Mouse (Mus musculus) liver, postnatal 0 days (tissue): ENCODE results near the gene Sytl1. TPM values are rescaled to one million over a fixed set of nuclear protein-coding genes. Genes with fewer than 3 reads are reported as not detected.

Source experiments
- ATAC-seq: fragments of 200-750 bp; cut with Nextera tagmentation; 2 replicates; pipeline ENCODE4 v1.8.0; 2017; ENCODE audit warnings: mild to moderate bottlenecking, moderate library complexity
- DNase-seq: peaks from one replicate; pipeline ENCODE4 v3.0.0-alpha.2; 2016
- H3K27ac ChIP-seq: fragments of 300-500 bp; sonication (generic); 2 replicates; pipeline ENCODE4 v1.5.1; 2014; ENCODE audit warnings: antibody characterized with exemption, moderate library complexity, mild to moderate bottlenecking, low read depth
- H3K27me3 ChIP-seq: fragments of 300-500 bp; sonication (generic); 2 replicates; pipeline ENCODE4 v1.6.1; 2014; ENCODE audit warnings: low read length, control low read depth, mixed read lengths; ENCODE audit not compliant: insufficient read depth
- H3K36me3 ChIP-seq: fragments of 300-500 bp; sonication (generic); replicated peaks from 2 replicates; pipeline ENCODE4 v1.6.1; 2014; ENCODE audit warnings: mild to moderate bottlenecking, control low read depth, low read length, moderate library complexity, mixed read lengths; ENCODE audit not compliant: insufficient read depth
- H3K4me1 ChIP-seq: fragments of 300-500 bp; sonication (generic); 2 replicates; pipeline ENCODE4 v1.6.1; 2014; ENCODE audit warnings: antibody characterized with exemption, mild to moderate bottlenecking, control low read depth; ENCODE audit not compliant: insufficient read depth
- H3K4me2 ChIP-seq: fragments of 300-500 bp; sonication (generic); 2 replicates; pipeline ENCODE4 v1.6.1; 2014; ENCODE audit warnings: low read depth, mild to moderate bottlenecking, low read length, moderate library complexity, mixed read lengths
- H3K4me3 ChIP-seq: fragments of 300-500 bp; sonication (generic); 2 replicates; pipeline ENCODE4 v1.5.1; 2014; ENCODE audit warnings: low read depth, low read length
- H3K9ac ChIP-seq: fragments of 300-500 bp; sonication (generic); replicated peaks from 2 replicates; pipeline ENCODE4 v1.6.1; 2014; ENCODE audit warnings: mild to moderate bottlenecking, moderate library complexity
- H3K9me3 ChIP-seq: fragments of 300-500 bp; sonication (generic); 2 replicates; pipeline ENCODE4 v1.6.1; 2016; ENCODE audit warnings: mild to moderate bottlenecking, control low read depth, low read length, mixed read lengths
- CTCF ChIP-seq: sonication (generic); IDR thresholded peaks from 2 replicates; pipeline ENCODE4 v1.5.1; 2016; ENCODE audit warnings: antibody characterized with exemption, low read depth
- EP300 ChIP-seq: IDR thresholded peaks from 2 replicates; pipeline ENCODE4 v1.6.1; 2016; ENCODE audit warnings: antibody characterized with exemption, low read depth, mild to moderate bottlenecking
- WGBS: fragments of 180-500 bp; shearing (Covaris S2); extraction: QIAGEN DNeasy Blood & Tissue Kit; methylation state at CpG from one replicate; pipeline ENCODE4 v1.1.7; 2014; ENCODE audit not compliant: insufficient replicate concordance; 5-methylcytosine and 5-hydroxymethylcytosine counted together
- polyA plus RNA-seq: library from polyadenylated mRNA; unstranded; fragments of >200 nt; fragmentation: Nextera tagmentation; extraction: Ambion mirVana; gene quantifications from 2 replicates; pipeline ENCODE4 v1.2.1, GENCODE M21; 2015

Sytl1 gene
- polyA plus RNA-seq, result 1.0 and 1.3 TPM in 2 replicates

DNA sequence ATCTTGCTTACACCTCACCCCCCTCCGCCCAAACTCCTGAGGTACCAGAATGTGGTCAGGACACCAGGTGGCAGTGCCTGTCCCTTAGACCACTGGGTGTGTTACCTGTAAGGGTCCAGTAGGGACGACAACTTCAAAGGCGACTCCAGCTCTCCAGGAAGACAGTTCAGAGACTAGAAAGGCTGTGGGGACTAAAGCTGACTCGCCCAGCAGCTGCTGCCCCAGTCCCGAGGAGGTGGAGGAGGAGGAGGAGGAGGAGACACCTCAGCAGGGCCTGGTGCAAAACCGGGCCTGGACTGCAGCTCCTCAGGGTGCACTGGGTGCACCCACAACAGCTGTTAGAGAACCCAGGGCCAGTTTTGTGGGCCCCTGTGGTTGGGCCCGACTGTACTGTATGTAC, at the start of gene Sytl1:
Gene Sytl1 (minus strand): TSS at position 232 of the 400 bp plus-strand sequence.
- H3K36me3 ChIP-seq, result peaks cover 35% of the 10 kb centered on the region
- no peaks in the 10 kb centered on the region for H3K27me3 ChIP-seq
- TF ChIP-seq EP300, result no peak
- peak; percentile 42; the same call in 1 of the 2 replicates for TF ChIP-seq CTCF
- H3K9ac ChIP-seq, result peak within 1 kb of the TSS; percentile 30
- peak within 1 kb of the TSS; percentile 55 for H3K4me2 ChIP-seq
- H3K4me1 ChIP-seq, result 0 out of 2 replicates have a peak, but pooled peaks cover 3% of the 10 kb centered on the region
- DNase-seq (no peak), ATAC-seq (no peak)
- H3K27ac ChIP-seq, result no peak within 1 kb of the TSS
- H3K9me3 ChIP-seq, result no peaks in the 10 kb centered on the region
- 29% methylated on average over 7 of the region's 7 CpGs for WGBS
- peak within 1 kb of the TSS; percentile 9 for H3K4me3 ChIP-seq

- Histone ChIP-seq H3K9ac (no peak overlapping the region), H3K27me3 (no peaks in the 10 kb centered on the region), H3K27ac (no peak overlapping the region), H3K36me3 (peaks cover 8% of the 10 kb centered on the region; the same call in 1 of the 2 replicates), H3K4me1 (no peaks in the 10 kb centered on the region), H3K4me2 (no peak overlapping the region), H3K9me3 (no peaks in the 10 kb centered on the region), H3K4me3 (no peak overlapping the region)
- WGBS, result 0% methylated on average over 3 of the region's 3 CpGs
- no peak for ATAC-seq
- TF ChIP-seq CTCF (peak; percentile 98), EP300 (no peak)
- DNase-seq, result peak; percentile 91
These were observed 47.0 kb upstream of the Sytl1 start for GRCm38 (mm10) chr4:133309948-133310347.

DNA sequence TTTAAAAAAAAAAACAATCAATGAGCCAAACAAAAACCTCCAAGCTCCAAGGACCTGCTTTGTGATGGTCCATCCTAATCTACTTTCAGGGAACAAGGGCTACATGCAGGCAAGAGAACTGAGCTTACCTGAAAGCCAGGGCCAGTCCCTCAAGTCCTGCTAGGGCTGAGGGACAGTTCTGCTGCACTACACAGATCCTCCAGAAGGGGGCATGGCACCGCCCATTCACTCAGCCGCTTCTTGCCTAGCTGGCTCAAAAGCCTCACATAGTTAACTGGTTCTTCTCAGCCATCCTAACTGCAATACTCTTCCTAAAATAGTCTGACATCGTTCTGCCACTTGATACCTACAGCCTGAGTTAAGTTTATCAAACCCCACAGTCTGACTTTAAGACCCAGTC, 44.4 kb upstream of the Sytl1 start:
- Histone ChIP-seq H3K27ac (no peak overlapping the region), H3K9ac (no peak overlapping the region), H3K4me1 (no peaks in the 10 kb centered on the region), H3K4me3 (no peak overlapping the region), H3K4me2 (no peak overlapping the region), H3K27me3 (no peaks in the 10 kb centered on the region), H3K9me3 (no peaks in the 10 kb centered on the region), H3K36me3 (peaks cover 5% of the 10 kb centered on the region; the same call in 1 of the 2 replicates)
- DNase-seq (peak; percentile 71), ATAC-seq (no peak)
- no peak for TF ChIP-seq EP300
- TF ChIP-seq CTCF, result peak; percentile 82
- 45% methylated on average over 3 of the region's 3 CpGs for WGBS

GRCm38 (mm10) chr4:133305825-133306224, 42.9 kb upstream of the Sytl1 start:
- Histone ChIP-seq H3K36me3 (peaks cover 13% of the 10 kb centered on the region), H3K9me3 (no peaks in the 10 kb centered on the region), H3K9ac (no peak overlapping the region), H3K27ac (no peak overlapping the region), H3K4me3 (no peak overlapping the region), H3K4me1 (no peaks in the 10 kb centered on the region), H3K27me3 (no peaks in the 10 kb centered on the region), H3K4me2 (no peak overlapping the region)
- no peak for DNase-seq
- no peak for TF ChIP-seq EP300
- no peak for TF ChIP-seq CTCF
- peak; percentile 55; the same call in 1 of the 2 replicates for ATAC-seq
- 73% methylated on average over 7 of the region's 7 CpGs for WGBS

GRCm38 (mm10) chr4:133304770-133305169, 41.9 kb upstream of the Sytl1 start:
- Histone ChIP-seq H3K27ac (no peak overlapping the region), H3K36me3 (peaks cover 23% of the 10 kb centered on the region), H3K9ac (no peak overlapping the region), H3K9me3 (no peaks in the 10 kb centered on the region), H3K4me1 (no peaks in the 10 kb centered on the region), H3K4me3 (no peak overlapping the region), H3K4me2 (no peak overlapping the region), H3K27me3 (no peaks in the 10 kb centered on the region)
- no peak for TF ChIP-seq CTCF
- TF ChIP-seq EP300, result no peak
- no peak for DNase-seq
- ATAC-seq, result no peak
- WGBS, result 89% methylated on average over 7 of the region's 7 CpGs

DNA sequence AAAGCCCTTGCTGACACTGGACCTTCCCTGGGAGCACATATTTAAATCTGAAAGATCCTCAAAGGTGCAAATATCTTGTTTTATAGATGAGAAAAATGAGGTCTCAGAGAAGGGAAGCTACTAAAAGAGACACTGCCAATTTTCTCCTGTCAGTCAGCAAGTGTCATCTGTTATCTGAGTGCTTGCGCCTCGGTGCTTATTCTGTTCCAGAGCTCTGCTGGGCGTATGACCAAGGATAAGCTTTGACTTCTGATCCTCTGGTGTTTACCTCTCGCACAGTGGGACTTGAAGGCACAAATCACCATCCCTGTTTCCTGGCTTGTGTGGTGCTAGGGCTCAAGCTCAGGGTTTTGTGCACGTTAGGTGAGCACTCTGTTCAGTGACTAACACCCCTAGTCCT, 39.8 kb upstream of the Sytl1 start:
- WGBS, result 74% methylated on average over 5 of the region's 5 CpGs
- no peaks in the 10 kb centered on the region for H3K27me3 ChIP-seq
- TF ChIP-seq EP300, result no peak
- TF ChIP-seq CTCF, result no peak
- H3K36me3 ChIP-seq, result peaks cover 35% of the 10 kb centered on the region
- no peak overlapping the region for H3K4me2 ChIP-seq
- no peak overlapping the region for H3K4me3 ChIP-seq
- H3K4me1 ChIP-seq, result no peaks in the 10 kb centered on the region
- H3K9ac ChIP-seq, result no peak overlapping the region
- ATAC-seq (no peak), DNase-seq (no peak)
- H3K27ac ChIP-seq, result no peak overlapping the region
- no peaks in the 10 kb centered on the region for H3K9me3 ChIP-seq

DNA sequence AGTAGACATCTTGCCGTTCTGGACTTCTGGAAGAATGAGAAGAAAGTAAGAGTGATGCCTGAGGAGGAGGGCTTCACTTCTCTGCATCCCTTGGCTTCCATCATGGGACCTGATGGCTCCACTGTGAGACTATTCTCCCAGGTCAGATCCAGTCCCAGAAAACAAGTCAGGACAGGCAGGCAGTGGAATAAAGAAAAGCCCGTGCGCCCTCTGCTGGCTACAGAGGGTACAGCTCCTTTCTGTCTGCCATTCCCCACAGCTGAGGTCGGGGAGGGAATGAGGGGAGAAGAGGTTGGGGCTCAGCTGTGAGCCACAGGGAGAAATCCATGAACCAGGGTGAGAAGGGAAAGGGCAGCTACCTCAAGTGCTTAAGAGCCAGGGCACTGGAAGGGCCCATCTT, 38.9 kb upstream of the Sytl1 start:
- Histone ChIP-seq H3K27me3 (no peaks in the 10 kb centered on the region), H3K36me3 (peaks cover 41% of the 10 kb centered on the region), H3K9me3 (no peaks in the 10 kb centered on the region), H3K9ac (no peak overlapping the region), H3K4me1 (no peaks in the 10 kb centered on the region), H3K4me2 (no peak overlapping the region), H3K27ac (no peak overlapping the region), H3K4me3 (no peak overlapping the region)
- 25% methylated on average over 4 of the region's 4 CpGs for WGBS
- ATAC-seq (peak; percentile 30; the same call in 1 of the 2 replicates), DNase-seq (peak; percentile 80)
- TF ChIP-seq CTCF (peak; percentile 93), EP300 (no peak)
